Mouse (Mus musculus): ENCODE measurements at regions not wholly inside any gene's neighbourhood (a gene's known extent, or its start where the extent isn't known, plus 50 kb on each side); places are given as distances from the start of the nearest gene placed in this dataset.

- no peak for TF ChIP-seq CTCF (IDR thresholded peaks at IDR 0.05; ENCODE audit: extremely low read depth, insufficient read depth, low read length)
- TF ChIP-seq POLR2A (IDR thresholded peaks at IDR 0.05; ENCODE audit: extremely low read depth, insufficient read depth, low read length) = no peak
Measured at GRCm38 (mm10) chr3:53353693-53354092, 109.4 kb downstream of the Nhlrc3 start.

Data from cortical plate, adult 2 months (tissue).